Mouse (Mus musculus) liver, embryonic 14.5 days (tissue): ENCODE results near the gene Tceanc2. TPM values are rescaled to one million over a fixed set of nuclear protein-coding genes. Genes with fewer than 3 reads are reported as not detected.
"Not testable (repeated sequence)": the region's sequence is repeated elsewhere in the genome, so short reads cannot be mapped to it uniquely, and the experiment has no call there.

Source experiments
- ATAC-seq: fragments of 200-750 bp; cut with Nextera tagmentation; 2 replicates; pipeline ENCODE4 v1.8.0; 2017; ENCODE audit warnings: moderate number of reproducible peaks, mild to moderate bottlenecking, moderate library complexity; ENCODE audit not compliant: insufficient read depth
- DNase-seq, 3 experiments: peaks; one replicate each; pipeline ENCODE4 v3.0.0-alpha.2; 2012 to 2013; ENCODE audit warnings: low read depth in 3 of 3, low spot score in 3 of 3
- H3K27ac ChIP-seq: fragments of 300-500 bp; sonication (generic); 2 replicates; pipeline ENCODE4 v1.5.1; 2014; ENCODE audit warnings: moderate library complexity, mild to moderate bottlenecking, control low read depth, inconsistent platforms
- H3K27me3 ChIP-seq: fragments of 300-500 bp; sonication (generic); 2 replicates; pipeline ENCODE4 v1.6.1; 2014; ENCODE audit warnings: mild to moderate bottlenecking, low read length, moderate library complexity; ENCODE audit not compliant: control insufficient read depth, insufficient read depth
- H3K36me3 ChIP-seq: fragments of 300-500 bp; sonication (generic); replicated peaks from 2 replicates; pipeline ENCODE4 v1.6.1; 2014; ENCODE audit warnings: low read depth; ENCODE audit not compliant: control insufficient read depth, insufficient read depth
- H3K4me1 ChIP-seq, 2 experiments: fragments of 200-500 bp in 1 of 2; fragments of 300-500 bp in 1 of 2; sonication (generic) in 1 of 2; replicated peaks; 2 replicates each; pipeline ENCODE4 v1.6.1; 2012 to 2014; ENCODE audit warnings: antibody characterized with exemption in 1 of 2, inconsistent platforms in 1 of 2, low read length in 1 of 2; ENCODE audit not compliant: control insufficient read depth in 2 of 2, insufficient read depth in 2 of 2
- H3K4me2 ChIP-seq: fragments of 300-500 bp; sonication (generic); 2 replicates; pipeline ENCODE4 v1.6.1; 2014; ENCODE audit warnings: low read depth, mild to moderate bottlenecking, control low read depth, moderate library complexity
- H3K4me3 ChIP-seq, 2 experiments: fragments of 200-500 bp in 1 of 2; fragments of 300-500 bp in 1 of 2; sonication (generic) in 1 of 2; 2 replicates each; pipeline ENCODE4 v1.5.1; 2012 to 2014; ENCODE audit warnings: low read depth in 2 of 2, low read length in 2 of 2, mild to moderate bottlenecking in 2 of 2, control low read depth in 1 of 2, inconsistent platforms in 1 of 2, moderate library complexity in 1 of 2; ENCODE audit not compliant: insufficient read depth in 1 of 2
- H3K9ac ChIP-seq: fragments of 300-500 bp; sonication (generic); replicated peaks from 2 replicates; pipeline ENCODE4 v1.6.1; 2014; ENCODE audit warnings: mild to moderate bottlenecking, control low read depth, moderate library complexity
- H3K9me3 ChIP-seq: fragments of 300-500 bp; sonication (generic); 2 replicates; pipeline ENCODE4 v1.6.1; 2016; ENCODE audit warnings: low read length, mixed read lengths; ENCODE audit not compliant: control insufficient read depth
- CTCF ChIP-seq: IDR thresholded peaks from 2 replicates; pipeline ENCODE4 v1.5.1; 2016; ENCODE audit warnings: antibody characterized with exemption, low read depth, control low read depth
- EP300 ChIP-seq: IDR thresholded peaks from 2 replicates; pipeline ENCODE4 v1.6.1; 2016; ENCODE audit warnings: antibody characterized with exemption, low read depth
- WGBS: fragments of 180-500 bp; shearing (Covaris S2); extraction: QIAGEN DNeasy Blood & Tissue Kit; methylation state at CpG from one replicate; pipeline ENCODE4 v1.1.7; 2014; ENCODE audit not compliant: insufficient replicate concordance; 5-methylcytosine and 5-hydroxymethylcytosine counted together
- polyA plus RNA-seq, 2 experiments: library from polyadenylated mRNA; depleted of rRNA in 1 of 2; stranded (reverse) in 1 of 2; unstranded in 1 of 2; fragments of >200 nt; fragmentation: Nextera tagmentation in 1 of 2; extraction: Ambion mirVana in 1 of 2; gene quantifications; 2 replicates each; pipeline versions ENCODE4 v1.2.1 to v1.2.3; 2012 to 2014

Tceanc2 gene
- polyA plus RNA-seq, 2 experiments = 5.5 to 24.2 TPM

- ATAC-seq = no peak
- 48% methylated on average over 4 of the region's 4 CpGs for WGBS
- Histone ChIP-seq H3K27ac (no peak overlapping the region), H3K9ac (no peak overlapping the region), H3K36me3 (no peaks in the 10 kb centered on the region), H3K27me3 (no peaks in the 10 kb centered on the region), H3K9me3 (no peaks in the 10 kb centered on the region), H3K4me1 (peaks cover 0 to 8% of the 10 kb centered on the region in 2 experiments; a peak in 2 of 4 replicates), H3K4me2 (no peak overlapping the region), H3K4me3 (no peak overlapping the region)
- TF ChIP-seq EP300 (no peak), CTCF (no peak)
- DNase-seq = no peak
Observed at GRCm38 (mm10) chr4:107119056-107119455, 59.9 kb downstream of the Tceanc2 start.

GRCm38 (mm10) chr4:107117741-107118385 lies 61.1 kb downstream of the Tceanc2 start:
- Histone ChIP-seq H3K4me3 (no peak overlapping the region), H3K4me2 (no peak overlapping the region), H3K4me1 (peaks cover 0 to 8% of the 10 kb centered on the region in 2 experiments; a peak in 2 of 4 replicates), H3K27me3 (no peaks in the 10 kb centered on the region), H3K36me3 (no peaks in the 10 kb centered on the region), H3K9ac (no peak overlapping the region), H3K27ac (no peak overlapping the region), H3K9me3 (no peaks in the 10 kb centered on the region)
- TF ChIP-seq EP300 (no peak), CTCF (no peak)
- no peak for DNase-seq
- 53% methylated on average over 2 of the region's 2 CpGs for WGBS
- ATAC-seq = no peak

GRCm38 (mm10) chr4:107114278-107114677 lies 64.6 kb downstream of the Tceanc2 start:
- no peak overlapping the region for H3K4me3 ChIP-seq
- DNase-seq = no peak
- ATAC-seq = no peak
- TF ChIP-seq CTCF (no peak), EP300 (no peak)
- no peaks in the 10 kb centered on the region for H3K27me3 ChIP-seq
- no peak overlapping the region for H3K9ac ChIP-seq
- H3K27ac ChIP-seq = no peak overlapping the region
- H3K4me2 ChIP-seq = no peak overlapping the region
- 59% methylated on average over 8 of the region's 8 CpGs for WGBS
- H3K4me1 ChIP-seq = peaks cover 0 to 5% of the 10 kb centered on the region in 2 experiments; a peak in 2 of 4 replicates
- H3K9me3 ChIP-seq = no peaks in the 10 kb centered on the region
- H3K36me3 ChIP-seq = no peaks in the 10 kb centered on the region

GRCm38 (mm10) chr4:107109181-107109580 lies 69.7 kb downstream of the Tceanc2 start:
- H3K9ac ChIP-seq, H3K36me3 ChIP-seq, H3K4me3 ChIP-seq, H3K4me2 ChIP-seq, H3K27ac ChIP-seq, H3K4me1 ChIP-seq, H3K27me3 ChIP-seq, H3K9me3 ChIP-seq: not testable (repeated sequence)
- DNase-seq (peak; percentile 27 to 41 (median 40)), ATAC-seq (peak; percentile 85)
- WGBS = 66% methylated on average over 6 of the region's 6 CpGs
- peak; percentile 37; the same call in 1 of the 2 replicates for TF ChIP-seq EP300

GRCm38 (mm10) chr4:107108291-107108731 lies 70.6 kb downstream of the Tceanc2 start:
- Histone ChIP-seq H3K27ac (no peak overlapping the region), H3K4me1 (peaks cover 0 to 6% of the 10 kb centered on the region in 2 experiments; a peak in 2 of 4 replicates), H3K4me3 (no peak overlapping the region), H3K9ac (no peak overlapping the region), H3K9me3 (no peaks in the 10 kb centered on the region), H3K27me3 (no peaks in the 10 kb centered on the region), H3K4me2 (no peak overlapping the region; the same call in 1 of the 2 replicates), H3K36me3 (no peaks in the 10 kb centered on the region)
- WGBS = 49% methylated on average over 13 of the region's 13 CpGs
- ATAC-seq = no peak
- no peak for DNase-seq
- TF ChIP-seq CTCF (no peak), EP300 (no peak)
